Mouse (Mus musculus) retina, embryonic 14.5 days (tissue): ENCODE measurements at regions not wholly inside any gene's neighbourhood (a gene's known extent, or its start where the extent isn't known, plus 50 kb on each side); places are given as distances from the start of the nearest gene placed in this dataset.
A peak's percentile ranks its signal among the peaks of the same experiment; 100 is the strongest.

ENCODE experiments used
- DNase-seq: peaks from one replicate; pipeline ENCODE4 v3.0.0-alpha.2; 2015; ENCODE audit warnings: low spot score

DNA sequence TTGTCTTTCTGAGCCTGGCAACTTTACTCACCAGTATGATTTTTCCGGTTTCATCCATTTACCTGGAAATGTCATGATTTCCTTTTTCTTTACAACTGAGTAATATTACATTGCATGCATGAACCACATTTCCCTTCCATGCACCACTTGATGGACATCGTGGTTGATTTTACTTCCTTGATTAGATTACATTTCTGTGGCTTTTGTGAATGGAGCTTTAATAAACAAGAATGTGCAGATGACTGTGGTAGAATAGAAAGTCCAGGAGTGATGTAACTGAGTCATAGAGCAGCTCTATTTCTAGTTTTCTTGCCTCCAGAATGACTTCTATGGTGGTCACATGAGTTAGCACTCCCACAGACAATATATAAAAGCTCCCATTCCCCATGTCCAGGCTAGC, 75.2 kb downstream of the Chst2 start:
- no peak for DNase-seq

DNA sequence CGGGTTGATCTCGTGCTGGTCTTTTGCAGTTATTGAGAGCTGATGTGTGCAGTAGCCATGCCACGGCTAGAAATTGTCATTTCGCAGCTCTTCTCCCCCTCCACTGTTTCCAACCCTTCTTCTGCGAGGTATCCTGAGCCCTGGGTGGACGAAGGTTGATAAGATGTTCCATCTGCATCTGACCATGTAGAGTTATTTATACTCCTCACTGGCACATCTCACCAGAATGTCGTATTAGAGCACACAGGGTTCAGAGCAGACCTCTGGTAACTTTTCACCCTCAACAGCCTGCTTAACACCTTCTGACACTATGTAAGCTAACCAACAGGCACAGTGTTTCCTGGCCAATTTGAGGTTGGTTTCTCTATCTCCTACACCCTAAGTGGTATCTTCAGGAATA, 76.4 kb downstream of the Chst2 start:
- no peak for DNase-seq

DNA sequence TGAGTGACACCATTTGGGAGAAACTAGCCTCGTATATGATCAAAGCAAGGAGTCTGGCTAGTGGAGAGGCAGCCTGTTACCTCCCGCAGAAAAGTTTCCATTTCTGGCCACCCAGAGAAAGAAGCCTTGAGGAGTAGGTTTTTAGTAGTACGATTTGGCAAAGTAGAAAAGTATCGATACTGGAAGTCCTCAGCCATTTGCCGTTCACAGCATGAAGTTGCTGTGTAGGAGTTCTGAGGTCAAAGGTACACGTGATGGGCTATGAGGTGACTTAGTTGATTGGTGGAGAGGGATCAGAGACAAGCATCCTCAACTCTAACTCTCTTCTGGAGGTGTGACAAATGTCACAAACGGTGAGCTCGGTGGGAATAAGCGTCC, 77.5 kb downstream of the Chst2 start:
- DNase-seq, result no peak

- no peak for DNase-seq
Observed at GRCm38 (mm10) chr9:95328261-95329052, 78.1 kb downstream of the Chst2 start.

DNA sequence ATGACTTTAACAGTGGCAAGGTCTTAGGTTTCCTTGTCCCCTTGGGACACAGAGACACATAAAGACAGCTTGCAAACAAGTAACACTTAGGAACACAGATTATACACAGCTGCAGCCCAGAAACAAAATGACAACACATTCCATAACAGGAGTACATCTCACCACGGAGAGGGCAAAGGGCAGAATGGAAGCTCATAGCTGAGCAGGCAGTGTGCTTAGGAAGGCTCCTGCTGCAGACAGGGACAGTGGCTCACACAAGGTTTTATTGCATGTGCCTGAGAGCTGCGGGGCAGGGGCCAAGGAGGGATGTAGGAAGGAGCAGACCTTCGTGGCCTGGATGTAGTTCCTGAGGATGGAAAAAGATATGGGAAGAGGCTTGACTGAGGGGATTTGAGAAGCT, 78.8 kb downstream of the Chst2 start:
- no peak for DNase-seq

DNA sequence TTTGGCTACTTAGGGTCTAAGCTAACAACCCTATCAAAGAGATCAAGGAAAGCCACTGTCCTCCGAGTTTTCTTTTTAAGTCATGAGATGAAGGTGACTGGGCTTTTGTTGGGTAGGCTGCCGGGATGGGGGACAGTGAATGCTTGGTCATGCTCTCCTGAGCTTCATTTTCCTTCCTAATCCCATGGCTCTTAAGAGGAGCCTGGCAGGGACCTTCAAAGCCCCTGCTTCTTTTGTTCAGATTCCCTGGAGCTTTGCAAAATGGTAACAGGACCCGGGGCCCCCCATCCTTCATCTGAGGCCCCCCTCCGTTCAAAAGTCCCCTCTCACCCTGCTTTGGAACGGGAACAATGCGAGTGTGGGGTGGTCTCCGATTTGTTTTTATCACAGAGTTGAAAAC, 82.9 kb downstream of the Chst2 start:
- DNase-seq, result peak; percentile 7

DNA sequence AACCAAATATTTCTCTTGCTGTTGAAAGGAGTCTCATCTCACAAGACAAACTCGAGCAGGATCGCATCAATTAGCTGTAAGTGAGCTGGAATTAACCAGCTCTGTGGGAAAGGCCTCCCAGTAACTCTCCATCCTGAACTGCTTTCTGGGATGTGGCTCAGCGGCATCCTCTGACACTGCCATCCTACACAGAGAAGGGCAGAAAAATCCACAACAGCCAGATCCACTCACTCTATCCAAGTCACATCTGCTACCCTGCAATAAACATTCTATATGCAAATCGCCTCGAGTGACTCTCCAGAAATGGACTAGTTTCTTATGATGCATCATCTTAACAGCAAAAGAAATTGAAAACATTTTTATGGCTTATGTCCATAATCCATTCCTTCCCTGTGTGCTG, 83.6 kb downstream of the Chst2 start:
- peak; percentile 16 for DNase-seq

- DNase-seq, result no peak
Observed at GRCm38 (mm10) chr9:95322031-95322430, 84.5 kb downstream of the Chst2 start.

GRCm38 (mm10) chr9:95318926-95319325, 87.6 kb downstream of the Chst2 start:
- DNase-seq, result no peak

GRCm38 (mm10) chr9:95316726-95317125, 89.8 kb downstream of the Chst2 start:
- no peak for DNase-seq

GRCm38 (mm10) chr9:95315080-95315479, 91.4 kb downstream of the Chst2 start:
- DNase-seq, result no peak

DNA sequence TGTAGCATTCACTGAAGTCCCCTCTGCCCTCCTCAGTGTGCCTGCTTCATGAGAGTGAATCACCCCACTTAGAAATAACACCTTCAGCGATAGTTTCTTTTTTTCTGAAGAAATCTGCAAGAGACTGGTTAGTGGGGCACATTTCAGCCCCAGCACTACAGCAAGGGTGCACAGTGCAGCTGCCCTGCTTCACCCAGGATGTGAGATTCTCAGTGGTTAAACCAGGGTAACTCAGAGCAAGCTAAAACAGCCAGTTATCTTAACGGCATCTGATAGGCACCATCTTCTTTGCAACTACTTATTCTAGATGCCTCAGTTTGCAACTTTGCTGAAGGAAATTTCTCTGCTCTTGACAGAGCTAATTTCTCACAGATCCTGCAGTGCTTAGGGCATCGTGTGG, 94.9 kb downstream of the Chst2 start:
- DNase-seq, result no peak

DNA sequence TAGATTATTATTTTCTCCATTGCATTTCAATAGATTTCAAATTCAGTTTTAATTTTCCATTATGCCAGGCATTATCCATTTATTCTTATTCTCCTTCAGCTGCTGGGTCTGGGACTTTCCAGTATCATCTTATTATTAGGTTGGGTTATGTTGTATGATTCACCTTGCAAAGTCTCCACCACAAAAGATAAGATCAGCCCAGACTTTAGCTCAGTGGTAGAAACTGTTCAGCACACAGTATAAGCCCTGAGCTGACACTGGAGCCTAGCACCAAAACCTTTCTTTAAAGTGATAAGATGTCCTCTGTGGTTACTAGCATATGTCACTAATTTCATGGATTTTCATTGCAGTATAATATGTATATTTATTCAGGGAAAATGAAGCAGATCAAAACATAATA, 117.5 kb downstream of the Chst2 start:
- no peak for DNase-seq

GRCm38 (mm10) chr9:95282996-95283395, 123.5 kb downstream of the Chst2 start:
- no peak for DNase-seq

- no peak for DNase-seq
Observed at GRCm38 (mm10) chr9:95282502-95282901, 124.0 kb downstream of the Chst2 start.
